Mouse (Mus musculus) telencephalon, adult 2 months (tissue): ENCODE results near the gene Erf.

Experiments used
- DNase-seq: peaks from one replicate; pipeline ENCODE4 v3.0.0-alpha.2; 2011; ENCODE audit warnings: low read depth, low spot score

The Erf gene

GRCm38 (mm10) chr7:25238829-25239623, 11.5 kb downstream of the Erf start:
- DNase-seq, result peak; percentile 97

- peak; percentile 99 for DNase-seq
These were observed 12.4 kb downstream of the Erf start for GRCm38 (mm10) chr7:25238015-25238706.

- DNase-seq, result peak; percentile 98
These were observed 13.1 kb downstream of the Erf start, which contains the start of gene Gsk3a for GRCm38 (mm10) chr7:25237249-25238014. Gene Gsk3a (minus strand): TSS chr7:25237851.

- DNase-seq, result no peak
These were observed 15.0 kb downstream of the Erf start for GRCm38 (mm10) chr7:25235526-25235925.

GRCm38 (mm10) chr7:25233061-25233460, 17.5 kb downstream of the Erf start:
- DNase-seq, result no peak

GRCm38 (mm10) chr7:25232101-25232648, 18.4 kb downstream of the Erf start:
- no peak for DNase-seq

GRCm38 (mm10) chr7:25230690-25231285, 19.8 kb downstream of the Erf start:
- no peak for DNase-seq

GRCm38 (mm10) chr7:25227523-25228300, 22.8 kb downstream of the Erf start:
- DNase-seq, result no peak

GRCm38 (mm10) chr7:25222275-25222967, 28.1 kb downstream of the Erf start:
- no peak for DNase-seq

- peak; percentile 96 for DNase-seq
These were observed 29.3 kb downstream of the Erf start, which contains the start of gene Zfp526 for GRCm38 (mm10) chr7:25221102-25221883. Gene Zfp526 (plus strand): TSS chr7:25221425.

GRCm38 (mm10) chr7:25220457-25221101, 30.0 kb downstream of the Erf start, which contains the start of gene Dedd2:
Gene Dedd2 (minus strand): TSS chr7:25220615.
- no peak for DNase-seq

- peak; percentile 94 for DNase-seq
These were observed 30.7 kb downstream of the Erf start for GRCm38 (mm10) chr7:25219756-25220456.

GRCm38 (mm10) chr7:25219416-25219750, 31.2 kb downstream of the Erf start:
- no peak for DNase-seq

- DNase-seq, result no peak
These were observed 31.7 kb downstream of the Erf start for GRCm38 (mm10) chr7:25218705-25219415.

GRCm38 (mm10) chr7:25217653-25218395, 32.7 kb downstream of the Erf start:
- no peak for DNase-seq

- no peak for DNase-seq
These were observed 36.4 kb downstream of the Erf start for GRCm38 (mm10) chr7:25214172-25214571.

- DNase-seq, result no peak
These were observed 37.5 kb downstream of the Erf start for GRCm38 (mm10) chr7:25213099-25213498.
